Mouse (Mus musculus) midbrain, embryonic 13.5 days (tissue): ENCODE data around the gene Fzd2. TPM values are rescaled to one million over a fixed set of nuclear protein-coding genes. Genes with fewer than 3 reads are reported as not detected.
A peak's percentile ranks its signal among the peaks of the same experiment; 100 is the strongest.

Source experiments
- ATAC-seq: fragments of 200-750 bp; cut with Nextera tagmentation; 2 replicates; pipeline ENCODE4 v1.8.0; 2017; ENCODE audit warnings: mild to moderate bottlenecking, moderate TSS enrichment, moderate library complexity
- H3K27ac ChIP-seq: fragments of 300-500 bp; sonication (generic); 2 replicates; pipeline ENCODE4 v1.5.1; 2015; ENCODE audit warnings: inconsistent platforms, mild to moderate bottlenecking, moderate library complexity
- H3K27me3 ChIP-seq: fragments of 300-500 bp; sonication (generic); 2 replicates; pipeline ENCODE4 v1.6.1; 2015; ENCODE audit warnings: mild to moderate bottlenecking, inconsistent platforms
- H3K36me3 ChIP-seq: fragments of 300-500 bp; sonication (generic); 2 replicates; pipeline ENCODE4 v1.6.1; 2015; ENCODE audit warnings: mild to moderate bottlenecking, inconsistent platforms
- H3K4me1 ChIP-seq: fragments of 300-500 bp; sonication (generic); replicated peaks from 2 replicates; pipeline ENCODE4 v1.6.1; 2015; ENCODE audit warnings: inconsistent platforms
- H3K4me2 ChIP-seq: fragments of 300-500 bp; sonication (generic); replicated peaks from 2 replicates; pipeline ENCODE4 v1.6.1; 2015; ENCODE audit warnings: moderate library complexity, mild to moderate bottlenecking, inconsistent platforms
- H3K4me3 ChIP-seq: fragments of 300-500 bp; sonication (generic); replicated peaks from 2 replicates; pipeline ENCODE4 v1.5.1; 2015; ENCODE audit warnings: mild to moderate bottlenecking, inconsistent platforms
- H3K9ac ChIP-seq: fragments of 300-500 bp; sonication (generic); replicated peaks from 2 replicates; pipeline ENCODE4 v1.6.1; 2015; ENCODE audit warnings: mild to moderate bottlenecking, inconsistent platforms
- H3K9me3 ChIP-seq: fragments of 300-500 bp; sonication (generic); 2 replicates; pipeline ENCODE4 v1.6.1; 2016; ENCODE audit warnings: mild to moderate bottlenecking, inconsistent platforms
- WGBS: fragments of 180-500 bp; shearing (Covaris S2); methylation state at CpG from one replicate; pipeline ENCODE4 v1.1.7; 2015; 5-methylcytosine and 5-hydroxymethylcytosine counted together
- polyA plus RNA-seq: library from polyadenylated mRNA; unstranded; fragments of >200 nt; fragmentation: Nextera tagmentation; extraction: Ambion mirVana; gene quantifications from 2 replicates; pipeline ENCODE4 v1.2.1, GENCODE M21; 2015

Fzd2 gene
- polyA plus RNA-seq, 1 experiment from 2014 or later, result 13.2 TPM

GRCm38 (mm10) chr11:102568756-102569377, 35.3 kb upstream of the Fzd2 start:
- no peaks in the 10 kb centered on the region for H3K36me3 ChIP-seq
- WGBS, result 83% methylated on average over 7 of the region's 7 CpGs
- 0 out of 2 replicates have a peak, but pooled peaks cover 2% of the 10 kb centered on the region for H3K4me1 ChIP-seq
- no peak overlapping the region for H3K9ac ChIP-seq
- no peak overlapping the region for H3K4me3 ChIP-seq
- H3K4me2 ChIP-seq, result no peak overlapping the region
- no peak overlapping the region for H3K27ac ChIP-seq
- H3K27me3 ChIP-seq, result no peaks in the 10 kb centered on the region
- H3K9me3 ChIP-seq, result no peaks in the 10 kb centered on the region
- no peak for ATAC-seq

- Histone ChIP-seq H3K4me1 (0 out of 2 replicates have a peak, but pooled peaks cover 3% of the 10 kb centered on the region), H3K4me2 (peak overlapping the region; percentile 64), H3K4me3 (peak overlapping the region; percentile 37), H3K36me3 (no peaks in the 10 kb centered on the region), H3K9me3 (no peaks in the 10 kb centered on the region), H3K27ac (no peak overlapping the region), H3K9ac (peak overlapping the region; percentile 44; the same call in 1 of the 2 replicates), H3K27me3 (peaks cover 5% of the 10 kb centered on the region; the same call in 1 of the 2 replicates)
- ATAC-seq, result no peak
- WGBS, result 5% methylated on average over 18 of the region's 18 CpGs
Measured at GRCm38 (mm10) chr11:102572866-102573663, 31.1 kb upstream of the Fzd2 start.

GRCm38 (mm10) chr11:102575034-102575433, 29.2 kb upstream of the Fzd2 start:
- H3K36me3 ChIP-seq, result no peaks in the 10 kb centered on the region
- no peak overlapping the region for H3K27ac ChIP-seq
- H3K4me1 ChIP-seq, result peaks cover 21% of the 10 kb centered on the region
- no peak for ATAC-seq
- peaks cover 5% of the 10 kb centered on the region; the same call in 1 of the 2 replicates for H3K27me3 ChIP-seq
- no peak overlapping the region for H3K4me2 ChIP-seq
- H3K9me3 ChIP-seq, result no peaks in the 10 kb centered on the region
- H3K9ac ChIP-seq, result no peak overlapping the region
- WGBS, result 37% methylated on average over 1 of the region's 1 CpGs
- no peak overlapping the region for H3K4me3 ChIP-seq

GRCm38 (mm10) chr11:102576050-102576754, 28.0 kb upstream of the Fzd2 start:
- no peak overlapping the region for H3K9ac ChIP-seq
- H3K4me1 ChIP-seq, result peaks cover 29% of the 10 kb centered on the region
- peaks cover 5% of the 10 kb centered on the region; the same call in 1 of the 2 replicates for H3K27me3 ChIP-seq
- ATAC-seq, result no peak
- H3K4me3 ChIP-seq, result no peak overlapping the region
- no peak overlapping the region for H3K4me2 ChIP-seq
- no peaks in the 10 kb centered on the region for H3K9me3 ChIP-seq
- H3K27ac ChIP-seq, result no peak overlapping the region
- H3K36me3 ChIP-seq, result no peaks in the 10 kb centered on the region
- 77% methylated on average over 13 of the region's 13 CpGs for whole genome bisulfite sequencing

GRCm38 (mm10) chr11:102578341-102579118, 25.7 kb upstream of the Fzd2 start:
- Histone ChIP-seq H3K27me3 (peaks cover 19% of the 10 kb centered on the region), H3K27ac (peak overlapping the region; percentile 79), H3K4me2 (peak overlapping the region; percentile 43), H3K4me3 (peak overlapping the region; percentile 19), H3K9me3 (no peaks in the 10 kb centered on the region), H3K9ac (0 out of 2 replicates have a peak overlapping the region, but pooled peaks have one; percentile 46), H3K4me1 (peaks cover 43% of the 10 kb centered on the region), H3K36me3 (no peaks in the 10 kb centered on the region)
- peak; percentile 34; the same call in 1 of the 2 replicates for ATAC-seq
- 4% methylated on average over 27 of the region's 27 CpGs for WGBS

GRCm38 (mm10) chr11:102579165-102580033, 24.8 kb upstream of the Fzd2 start, which contains the start of gene Gm11627:
TSS of gene Gm11627 (minus strand) at chr11:102579461.
- Histone ChIP-seq H3K36me3 (no peaks in the 10 kb centered on the region), H3K27ac (peak within 1 kb of the TSS; percentile 79), H3K4me2 (peak within 1 kb of the TSS; percentile 43), H3K4me1 (peaks cover 43% of the 10 kb centered on the region), H3K27me3 (peaks cover 25% of the 10 kb centered on the region), H3K4me3 (peak within 1 kb of the TSS; percentile 19), H3K9me3 (no peaks in the 10 kb centered on the region), H3K9ac (peak within 1 kb of the TSS; percentile 46; the same call in 1 of the 2 replicates)
- WGBS, result 5% methylated on average over 23 of the region's 23 CpGs
- peak; percentile 89 for ATAC-seq

- H3K27me3 ChIP-seq, result peaks cover 28% of the 10 kb centered on the region
- 15% methylated on average over 3 of the region's 3 CpGs for WGBS
- no peak overlapping the region for H3K4me3 ChIP-seq
- H3K9ac ChIP-seq, result 0 out of 2 replicates have a peak overlapping the region, but pooled peaks have one; percentile 46
- H3K4me2 ChIP-seq, result peak overlapping the region; percentile 43; the same call in 1 of the 2 replicates
- no peak for ATAC-seq
- H3K9me3 ChIP-seq, result no peaks in the 10 kb centered on the region
- no peaks in the 10 kb centered on the region for H3K36me3 ChIP-seq
- peaks cover 43% of the 10 kb centered on the region for H3K4me1 ChIP-seq
- H3K27ac ChIP-seq, result peak overlapping the region; percentile 79
Measured at GRCm38 (mm10) chr11:102580034-102580330, 24.2 kb upstream of the Fzd2 start.

GRCm38 (mm10) chr11:102581281-102582015, 22.7 kb upstream of the Fzd2 start:
- peak overlapping the region; percentile 70 for H3K27ac ChIP-seq
- H3K36me3 ChIP-seq, result no peaks in the 10 kb centered on the region
- WGBS, result 7% methylated on average over 11 of the region's 11 CpGs
- H3K27me3 ChIP-seq, result peaks cover 29% of the 10 kb centered on the region
- peak; percentile 63 for ATAC-seq
- no peaks in the 10 kb centered on the region for H3K9me3 ChIP-seq
- peaks cover 43% of the 10 kb centered on the region for H3K4me1 ChIP-seq
- H3K4me2 ChIP-seq, result peak overlapping the region; percentile 4; the same call in 1 of the 2 replicates
- no peak overlapping the region for H3K9ac ChIP-seq
- H3K4me3 ChIP-seq, result no peak overlapping the region

- peak overlapping the region; percentile 70 for H3K27ac ChIP-seq
- H3K9me3 ChIP-seq, result no peaks in the 10 kb centered on the region
- H3K4me3 ChIP-seq, result no peak overlapping the region
- H3K4me2 ChIP-seq, result no peak overlapping the region
- peaks cover 27% of the 10 kb centered on the region for H3K27me3 ChIP-seq
- ATAC-seq, result no peak
- H3K36me3 ChIP-seq, result no peaks in the 10 kb centered on the region
- WGBS, result 19% methylated on average over 13 of the region's 13 CpGs
- no peak overlapping the region for H3K9ac ChIP-seq
- H3K4me1 ChIP-seq, result peaks cover 43% of the 10 kb centered on the region
Measured at GRCm38 (mm10) chr11:102582016-102582610, 22.1 kb upstream of the Fzd2 start.

GRCm38 (mm10) chr11:102582736-102583135, 21.5 kb upstream of the Fzd2 start:
- H3K9ac ChIP-seq, result no peak overlapping the region
- ATAC-seq, result no peak
- no peak overlapping the region for H3K4me2 ChIP-seq
- H3K4me3 ChIP-seq, result no peak overlapping the region
- H3K4me1 ChIP-seq, result peaks cover 43% of the 10 kb centered on the region
- H3K36me3 ChIP-seq, result no peaks in the 10 kb centered on the region
- peaks cover 24% of the 10 kb centered on the region for H3K27me3 ChIP-seq
- H3K27ac ChIP-seq, result no peak overlapping the region
- no peaks in the 10 kb centered on the region for H3K9me3 ChIP-seq
- 20% methylated on average over 5 of the region's 5 CpGs for WGBS
